In the genomic region with DNA sequence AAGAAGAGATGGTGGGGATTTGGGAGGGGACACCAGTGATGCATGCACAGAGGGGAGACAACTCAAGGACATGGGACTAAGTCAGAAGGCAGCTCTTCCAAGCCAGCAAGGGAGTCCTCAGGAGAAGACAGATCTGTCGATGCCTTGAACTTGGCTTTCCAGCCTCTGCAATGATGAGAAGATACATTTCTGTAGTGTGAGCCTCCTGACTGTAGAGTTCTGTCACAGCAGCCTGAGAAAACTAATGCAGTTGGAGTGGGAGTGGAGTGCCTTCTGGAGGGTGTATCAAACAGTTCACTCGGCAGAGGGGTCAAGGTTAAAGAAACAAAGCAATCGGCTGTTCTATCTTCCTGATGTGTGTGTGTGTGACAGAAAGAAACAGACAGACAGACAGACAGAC, we compare ENCODE assay signal across 18 mouse cellular contexts.
DNase-seq lines count a peak whose midpoint lies in the region; ATAC-seq and TF ChIP-seq lines count a peak whose summit lies in the region.
"Had no signal": no experiment of that assay in that cellular context is flagged by ENCODE, and none has a peak within 500 bp of the region (broad histone marks: within the 10 kb centered on the region; RNA-seq: fewer than 3 reads in every experiment).

No protein-coding gene starts in this region.

- TF ChIP-seq CTCF in intestine, postnatal 0 days (IDR thresholded peaks at IDR 0.05; ENCODE audit: low read depth), result no peak
- TF ChIP-seq CTCF in midbrain, postnatal 0 days (IDR thresholded peaks at IDR 0.05), result no peak

- no peak overlapping the region for H3K4me2 ChIP-seq in intestine, embryonic 16.5 days (ENCODE audit: low read depth, low read length)
- H3K4me2 ChIP-seq in intestine, postnatal 0 days (replicated peaks; ENCODE audit: low read depth), result no peak overlapping the region
- H3K4me2 ChIP-seq in midbrain, embryonic 15.5 days, result no peak overlapping the region
- no peak overlapping the region for H3K4me2 ChIP-seq in midbrain, postnatal 0 days (ENCODE audit: low read depth, low read length, poor library complexity, severe bottlenecking)
- H3K4me2 ChIP-seq: embryonic facial prominence, embryonic 13.5 days; neural tube, embryonic 15.5 days had no signal

- 0 out of 2 replicates have a peak, but pooled peaks have one; percentile 3 for ATAC-seq in intestine, embryonic 16.5 days
- ATAC-seq in intestine, postnatal 0 days, result no peak
- no peak for ATAC-seq in midbrain, embryonic 15.5 days (replicated peaks)
- ATAC-seq in midbrain, postnatal 0 days (ENCODE audit: low FRiP score), result no peak

- intact Hi-C loops in heart, postnatal 10 days (cut with DNase I), result no loop called here

- H3K36me3 ChIP-seq in heart, embryonic 10.5 days, result no peaks in the 10 kb centered on the region
- no peaks in the 10 kb centered on the region for H3K36me3 ChIP-seq in intestine, embryonic 16.5 days (ENCODE audit: control insufficient read depth, insufficient read depth, low read length)
- no peaks in the 10 kb centered on the region for H3K36me3 ChIP-seq in intestine, postnatal 0 days (ENCODE audit: control insufficient read depth, insufficient read depth)
- no peaks in the 10 kb centered on the region for H3K36me3 ChIP-seq in midbrain, embryonic 15.5 days (replicated peaks)
- H3K36me3 ChIP-seq in midbrain, postnatal 0 days (ENCODE audit: insufficient read depth, low read length), result no peaks in the 10 kb centered on the region
- H3K36me3 ChIP-seq: embryonic facial prominence, embryonic 13.5 days; forebrain, embryonic 10.5 days; G1E; neural tube, embryonic 15.5 days had no signal

- 38% methylated on average over 3 of the region's 3 CpGs for WGBS in heart, embryonic 10.5 days
- WGBS in intestine, embryonic 16.5 days, result 30% methylated on average over 3 of the region's 3 CpGs
- 33% methylated on average over 3 of the region's 3 CpGs for WGBS in intestine, postnatal 0 days
- 67% methylated on average over 3 of the region's 3 CpGs for WGBS in midbrain, embryonic 15.5 days
- 75% methylated on average over 3 of the region's 3 CpGs for WGBS in midbrain, postnatal 0 days

- no peaks in the 10 kb centered on the region for H3K27me3 ChIP-seq in heart, embryonic 10.5 days (ENCODE audit: insufficient read depth, poor library complexity, severe bottlenecking)
- no peaks in the 10 kb centered on the region for H3K27me3 ChIP-seq in intestine, embryonic 16.5 days (replicated peaks; ENCODE audit: control insufficient read depth, insufficient read depth, low read length)
- H3K27me3 ChIP-seq in intestine, postnatal 0 days (replicated peaks; ENCODE audit: control insufficient read depth, insufficient read depth, low read length), result no peaks in the 10 kb centered on the region
- H3K27me3 ChIP-seq in midbrain, embryonic 15.5 days (replicated peaks), result no peaks in the 10 kb centered on the region
- no peaks in the 10 kb centered on the region for H3K27me3 ChIP-seq in midbrain, postnatal 0 days (ENCODE audit: insufficient read depth, low read length)
- H3K27me3 ChIP-seq: embryonic facial prominence, embryonic 13.5 days; neural tube, embryonic 15.5 days had no signal

- no peak for DNase-seq in heart, embryonic 10.5 days (ENCODE audit: low spot score)
- no peak for DNase-seq in heart, postnatal 10 days
- no peak for DNase-seq in midbrain, postnatal 0 days (ENCODE audit: low spot score)
- DNase-seq in yolk sac, embryonic 10.5 days (ENCODE audit: low spot score), result peak; percentile 7
- DNase-seq in right cerebral cortex, adult 2 months (ENCODE audit: low spot score in 2 of 2), result no peak
- DNase-seq: adrenal gland, adult 8-10 months; gastrocnemius, postnatal 25 days; kidney, postnatal 10 days; layer of hippocampus, adult 9-11 months; lung, adult 18-20 months had no signal

- peak overlapping the region; percentile 59 for H3K27ac ChIP-seq in heart, embryonic 10.5 days
- H3K27ac ChIP-seq in intestine, embryonic 16.5 days (ENCODE audit: low read length), result no peak overlapping the region
- H3K27ac ChIP-seq in intestine, postnatal 0 days (ENCODE audit: low read depth, low read length), result no peak overlapping the region
- H3K27ac ChIP-seq in midbrain, embryonic 15.5 days, result peak overlapping the region; percentile 65
- no peak overlapping the region for H3K27ac ChIP-seq in midbrain, postnatal 0 days (ENCODE audit: low read depth, low read length)
- H3K27ac ChIP-seq: embryonic facial prominence, embryonic 13.5 days; forebrain, embryonic 10.5 days; hindbrain, postnatal 0 days had no signal

- H3K4me1 ChIP-seq in heart, embryonic 10.5 days, result peaks cover 20% of the 10 kb centered on the region
- H3K4me1 ChIP-seq in intestine, embryonic 16.5 days (ENCODE audit: control insufficient read depth, insufficient read depth, low read length), result 0 out of 2 replicates have a peak, but pooled peaks cover 2% of the 10 kb centered on the region
- no peaks in the 10 kb centered on the region for H3K4me1 ChIP-seq in intestine, postnatal 0 days (replicated peaks; ENCODE audit: control insufficient read depth, insufficient read depth, low read length)
- peaks cover 21% of the 10 kb centered on the region for H3K4me1 ChIP-seq in midbrain, embryonic 15.5 days
- H3K4me1 ChIP-seq in midbrain, postnatal 0 days (ENCODE audit: insufficient read depth, low read length), result peaks cover 10% of the 10 kb centered on the region

- H3K9me3 ChIP-seq in heart, embryonic 10.5 days, result no peaks in the 10 kb centered on the region
- H3K9me3 ChIP-seq in intestine, embryonic 16.5 days (ENCODE audit: control insufficient read depth, low read length), result no peaks in the 10 kb centered on the region
- no peaks in the 10 kb centered on the region for H3K9me3 ChIP-seq in intestine, postnatal 0 days (ENCODE audit: control insufficient read depth)
- H3K9me3 ChIP-seq in midbrain, embryonic 15.5 days, result no peaks in the 10 kb centered on the region
- H3K9me3 ChIP-seq in midbrain, postnatal 0 days (ENCODE audit: low read length), result no peaks in the 10 kb centered on the region
- H3K9me3 ChIP-seq: embryonic facial prominence, embryonic 13.5 days; forebrain, embryonic 10.5 days; G1E; neural tube, embryonic 15.5 days had no signal

- no peak overlapping the region for H3K9ac ChIP-seq in intestine, embryonic 16.5 days (ENCODE audit: low read depth, low read length)
- no peak overlapping the region for H3K9ac ChIP-seq in intestine, postnatal 0 days (ENCODE audit: low read depth, low read length)
- no peak overlapping the region for H3K9ac ChIP-seq in midbrain, embryonic 15.5 days
- H3K9ac ChIP-seq in midbrain, postnatal 0 days (replicated peaks; ENCODE audit: low read length, poor library complexity, severe bottlenecking), result no peak overlapping the region
- H3K9ac ChIP-seq: embryonic facial prominence, embryonic 13.5 days; neural tube, embryonic 15.5 days had no signal

- no peak overlapping the region for H3K4me3 ChIP-seq in heart, embryonic 10.5 days
- H3K4me3 ChIP-seq in intestine, embryonic 16.5 days (ENCODE audit: low read length), result no peak overlapping the region
- no peak overlapping the region for H3K4me3 ChIP-seq in intestine, postnatal 0 days (ENCODE audit: low read depth, low read length)
- no peak overlapping the region for H3K4me3 ChIP-seq in midbrain, embryonic 15.5 days
- H3K4me3 ChIP-seq in midbrain, postnatal 0 days (ENCODE audit: low read depth, low read length), result no peak overlapping the region
- H3K4me3 ChIP-seq: embryonic facial prominence, embryonic 13.5 days; forebrain, embryonic 10.5 days; neural tube, embryonic 15.5 days had no signal

Comparison
In these comparisons a context has a peak if more than half of its experiments do, and no peak if none do; other contexts are left out.
1. H3K27ac ChIP-seq: peak in heart, embryonic 10.5 days (single experiment) and midbrain, embryonic 15.5 days (single experiment); none in intestine, embryonic 16.5 days (single experiment), intestine, postnatal 0 days (single experiment) and midbrain, postnatal 0 days (single experiment).